Mouse (Mus musculus) gastrocnemius, adult 8-10 months (tissue): ENCODE measurements around the gene Gramd1b. TPM values are rescaled to one million over a fixed set of nuclear protein-coding genes. Genes with fewer than 3 reads are reported as not detected.
"Not testable (repeated sequence)": the region's sequence is repeated elsewhere in the genome, so short reads cannot be mapped to it uniquely, and the experiment has no call there.

Experiments
- DNase-seq, 2 experiments: peaks; one replicate each; pipeline ENCODE4 v3.0.0; 2022; ENCODE audit warnings: low spot score in 2 of 2
- total RNA-seq, 4 experiments: library from RNA; stranded (reverse); gene quantifications; 2 replicates each; pipeline ENCODE4 v1.2.4; 2022

Gene Gramd1b
- total RNA-seq, 4 experiments from 2014 or later, result 3.6 to 6.0 (median 4.8) TPM

- DNase-seq, result no peak
These were observed 11.9 kb downstream of the Gramd1b start for GRCm38 (mm10) chr9:40519294-40519693.

DNA sequence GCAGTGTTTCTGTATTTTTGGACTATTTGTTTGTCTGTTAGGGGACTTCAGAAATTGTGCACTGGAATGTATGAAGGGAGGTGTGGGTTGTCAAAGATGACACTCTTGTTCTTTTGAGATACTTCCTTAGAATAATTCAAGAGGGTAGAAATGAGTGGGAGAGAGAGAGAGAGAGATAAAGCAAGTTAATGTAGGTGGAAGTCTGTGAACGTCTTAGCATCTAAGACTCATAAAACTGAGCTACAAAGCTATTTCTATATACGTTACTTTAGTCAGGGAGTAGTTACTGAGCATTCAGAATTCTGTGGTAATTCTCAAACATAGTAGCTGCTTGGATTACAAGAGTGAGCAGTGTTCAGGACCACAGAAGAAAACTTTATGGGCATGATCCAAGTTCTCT, 19.2 kb downstream of the Gramd1b start:
- no peak for DNase-seq

DNA sequence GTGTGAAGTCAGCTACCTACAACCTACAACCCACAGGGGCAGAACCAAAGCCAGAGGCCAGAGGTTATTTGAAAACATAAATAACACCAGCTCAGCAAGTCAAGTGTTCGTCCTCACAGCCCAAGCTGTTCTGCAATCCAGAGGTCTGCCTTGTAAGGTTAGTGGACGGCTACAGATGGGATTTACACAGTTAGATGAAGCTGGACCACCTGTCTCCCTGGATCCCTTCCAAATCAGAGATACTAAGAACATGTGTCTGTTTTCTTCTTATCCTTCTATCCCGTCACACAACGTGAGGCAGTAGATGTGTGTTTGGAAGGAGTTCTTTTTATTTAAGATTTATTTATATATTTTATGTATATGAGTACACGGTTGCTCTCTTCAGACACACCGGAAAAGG, 21.7 kb downstream of the Gramd1b start:
- no peak for DNase-seq

GRCm38 (mm10) chr9:40506576-40506975, 24.6 kb downstream of the Gramd1b start:
- DNase-seq, result no peak

DNA sequence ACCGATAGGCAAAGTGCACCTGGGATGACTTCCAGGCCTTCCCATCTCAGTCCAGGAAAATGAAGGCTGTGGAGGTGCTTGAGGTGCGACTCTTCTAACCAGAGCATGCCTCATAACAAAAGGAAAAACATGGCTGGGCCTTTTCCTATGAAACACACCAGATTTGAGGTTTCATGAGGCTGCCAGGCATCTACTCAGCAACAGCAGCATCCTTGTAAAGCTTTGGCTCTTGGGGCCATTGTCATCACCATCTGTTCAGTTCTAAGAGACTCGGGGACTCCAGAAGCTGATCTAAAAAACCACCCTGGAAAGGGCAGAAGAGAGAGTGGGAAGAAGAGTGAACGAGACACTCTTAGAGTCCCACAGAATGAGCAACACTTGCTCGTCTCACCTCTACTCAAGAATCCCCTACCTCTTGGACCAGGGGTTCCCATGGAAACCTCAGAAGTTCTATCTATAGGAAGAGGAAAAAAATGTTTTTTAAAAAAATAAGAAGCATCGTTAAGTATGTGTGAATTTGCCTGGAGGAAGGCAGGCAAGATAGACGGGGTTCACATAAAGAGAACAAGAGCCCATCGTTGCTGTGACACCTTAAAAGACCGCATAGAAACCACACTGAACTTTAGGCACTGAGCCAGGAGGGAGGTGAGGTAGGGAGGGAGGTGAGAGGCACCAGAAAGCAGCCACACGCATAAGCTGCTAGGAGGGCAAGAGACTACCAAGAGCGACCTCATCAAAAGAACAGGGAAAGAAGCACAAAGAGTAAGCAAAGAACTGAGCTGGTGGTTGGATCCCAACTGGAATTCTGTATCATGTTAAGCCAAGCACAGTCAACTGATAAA, 25.5 kb downstream of the Gramd1b start:
- no peak for DNase-seq

DNA sequence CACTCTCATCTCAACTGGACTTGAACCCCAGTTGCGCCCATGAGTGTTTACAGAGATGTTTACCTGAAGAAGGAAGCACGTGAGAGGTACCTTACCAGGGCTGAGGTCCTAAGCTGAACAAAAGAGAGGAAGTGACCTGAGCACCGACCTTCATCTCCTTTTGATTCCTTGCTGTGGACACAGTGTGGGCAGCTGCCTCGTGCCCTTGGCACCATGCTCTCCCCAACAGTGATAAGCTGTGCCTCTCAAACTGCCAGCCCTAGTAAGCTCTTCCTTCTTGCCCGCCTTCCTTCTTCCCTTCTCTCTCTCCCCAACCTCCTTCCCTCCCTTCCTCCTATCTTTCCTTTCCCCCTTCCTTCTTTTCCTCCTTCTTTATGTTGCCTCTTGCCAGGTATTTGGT, 26.3 kb downstream of the Gramd1b start:
- no peak for DNase-seq

DNA sequence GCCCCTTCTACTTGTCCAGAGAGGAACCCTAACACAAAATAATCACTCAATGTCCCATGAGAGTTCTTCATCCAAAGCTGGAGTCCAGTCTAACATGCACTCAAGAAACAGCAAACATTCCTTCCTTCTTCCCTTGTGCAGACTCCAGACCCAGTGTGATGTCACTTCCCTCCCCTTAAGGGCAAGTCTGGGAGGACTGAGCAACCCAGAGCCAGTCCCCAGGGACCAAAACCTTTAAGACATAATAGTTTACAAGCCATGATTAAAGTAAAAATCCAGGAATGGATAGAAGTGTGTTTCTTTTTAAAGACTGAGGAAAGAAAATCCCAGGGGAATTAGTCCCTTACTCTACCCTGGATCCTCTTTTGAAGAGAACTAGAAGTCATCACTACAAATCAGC, 30.5 kb downstream of the Gramd1b start:
- no peak for DNase-seq

DNA sequence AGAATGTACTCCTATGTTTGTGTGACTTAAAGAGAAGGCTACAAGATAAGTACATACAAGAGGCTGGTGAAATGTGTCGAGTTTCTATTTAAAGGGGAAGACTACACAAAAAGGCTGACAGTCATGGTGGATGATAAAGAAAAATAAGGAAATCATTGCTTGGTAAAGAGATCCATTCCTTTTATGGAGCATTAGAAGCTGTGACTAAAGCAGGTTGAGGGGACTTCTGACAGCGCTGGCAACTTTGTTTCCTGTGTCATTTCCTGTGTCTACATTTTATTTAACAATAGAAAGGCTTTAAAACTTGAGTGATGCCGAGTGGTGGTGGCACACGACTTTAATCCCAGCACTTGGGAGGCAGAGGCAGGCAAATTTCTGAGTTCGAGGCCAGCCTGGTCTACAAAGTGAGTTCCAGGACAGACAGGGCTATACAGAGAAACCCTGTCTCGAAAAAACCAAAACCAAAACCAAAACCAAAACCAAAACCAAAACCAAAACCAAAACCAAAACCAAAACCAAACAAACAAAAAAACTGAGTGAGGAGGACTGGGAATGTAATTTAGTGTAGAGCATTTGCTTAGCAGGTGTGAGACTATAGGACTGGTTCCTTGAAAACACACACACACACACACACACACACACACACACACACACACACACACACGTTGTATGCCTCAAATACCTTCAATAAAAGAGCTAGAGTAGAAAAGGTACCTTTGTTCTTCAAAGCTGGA, 48.7 kb downstream of the Gramd1b start:
- DNase-seq, result not testable (repeated sequence)

GRCm38 (mm10) chr9:40481271-40481670, 49.9 kb downstream of the Gramd1b start:
- DNase-seq, result no peak

DNA sequence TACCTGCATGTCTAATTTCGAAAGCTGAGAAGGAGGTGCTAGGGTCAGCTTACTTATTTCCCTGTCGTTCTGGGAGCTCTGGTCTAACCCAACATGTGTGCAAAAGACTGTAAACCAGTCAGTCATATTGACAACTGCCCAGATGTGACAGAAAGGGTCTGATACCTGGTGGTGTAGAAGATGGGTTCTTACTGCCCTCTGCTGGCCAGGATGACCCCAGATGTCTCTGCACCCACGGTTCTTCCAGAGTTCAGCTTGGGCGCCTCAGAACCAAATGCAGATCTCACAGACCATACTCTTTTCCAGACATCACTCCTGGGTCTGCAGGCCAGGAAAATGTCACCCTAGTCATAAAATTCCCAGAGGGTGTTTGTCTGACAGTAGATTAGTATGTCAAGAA, 51.9 kb downstream of the Gramd1b start:
- no peak for DNase-seq

GRCm38 (mm10) chr9:40478146-40478900, 52.9 kb downstream of the Gramd1b start:
- no peak for DNase-seq

GRCm38 (mm10) chr9:40477611-40478010, 53.6 kb downstream of the Gramd1b start:
- DNase-seq, result no peak

DNA sequence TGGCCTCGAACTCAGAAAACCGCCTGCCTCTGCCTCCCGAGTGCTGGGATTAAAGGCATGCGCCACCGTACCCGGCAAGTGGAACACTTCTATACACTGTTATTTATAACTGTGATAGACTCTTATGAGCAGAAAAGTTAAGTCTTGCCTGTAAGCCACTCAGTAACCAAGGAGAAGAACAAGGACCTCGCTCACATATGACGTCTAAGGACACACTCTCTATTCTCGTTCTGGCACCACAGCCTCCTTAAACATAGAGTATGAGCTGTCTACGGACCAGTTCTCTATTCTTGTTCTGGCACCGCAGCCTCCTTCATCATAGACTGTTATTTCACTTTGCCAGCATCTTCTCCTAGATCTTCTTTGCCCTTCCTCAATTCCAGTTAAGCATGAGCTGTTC, 55.1 kb downstream of the Gramd1b start:
- DNase-seq, result no peak

DNA sequence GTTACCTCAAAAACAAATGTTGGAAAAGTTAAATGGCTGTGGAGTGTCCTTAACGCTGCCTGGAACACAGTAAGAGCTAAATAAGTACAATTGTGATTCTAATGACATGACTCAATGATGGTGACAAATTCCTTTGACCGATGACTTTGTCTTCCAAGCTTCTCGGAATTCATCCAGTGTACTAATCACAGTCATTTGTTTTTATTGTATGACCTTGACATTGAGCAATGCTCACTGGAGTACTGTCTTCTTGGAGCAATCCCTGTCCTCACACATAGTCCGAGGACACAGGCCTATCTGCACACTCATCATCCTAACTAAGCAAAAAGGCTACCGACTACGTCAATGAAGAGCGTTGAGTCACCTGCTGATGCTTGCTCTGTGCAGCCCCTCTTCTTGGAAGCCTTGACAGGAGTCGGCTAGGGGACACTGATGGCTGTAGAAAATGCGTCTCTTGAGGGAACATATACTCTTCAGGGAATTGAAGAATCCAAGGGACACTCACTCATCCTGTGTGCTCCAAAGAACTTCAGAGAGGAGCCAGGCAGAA, 58.1 kb downstream of the Gramd1b start:
- DNase-seq, result no peak

GRCm38 (mm10) chr9:40469403-40470137, 61.6 kb downstream of the Gramd1b start:
- no peak for DNase-seq

DNA sequence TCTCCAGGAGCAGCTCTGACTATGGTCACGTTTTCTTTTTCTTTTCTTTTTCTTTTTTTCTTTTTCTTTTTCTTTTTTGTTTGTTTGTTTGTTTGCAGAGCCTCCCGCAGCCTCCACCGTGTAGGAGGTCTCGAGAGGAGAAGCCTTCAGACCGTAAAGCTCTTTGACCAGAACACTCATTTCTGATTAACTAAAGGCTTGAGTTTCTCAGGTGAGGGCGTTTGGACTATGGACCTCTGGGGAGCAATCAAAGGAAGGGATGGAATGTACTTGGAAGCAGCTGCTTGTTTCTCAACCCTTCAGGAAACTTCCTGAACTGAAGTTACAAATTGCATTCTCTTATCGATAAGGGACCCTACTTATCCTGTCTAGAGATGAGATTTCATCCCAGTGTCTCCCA, 64.4 kb downstream of the Gramd1b start:
- no peak for DNase-seq

DNA sequence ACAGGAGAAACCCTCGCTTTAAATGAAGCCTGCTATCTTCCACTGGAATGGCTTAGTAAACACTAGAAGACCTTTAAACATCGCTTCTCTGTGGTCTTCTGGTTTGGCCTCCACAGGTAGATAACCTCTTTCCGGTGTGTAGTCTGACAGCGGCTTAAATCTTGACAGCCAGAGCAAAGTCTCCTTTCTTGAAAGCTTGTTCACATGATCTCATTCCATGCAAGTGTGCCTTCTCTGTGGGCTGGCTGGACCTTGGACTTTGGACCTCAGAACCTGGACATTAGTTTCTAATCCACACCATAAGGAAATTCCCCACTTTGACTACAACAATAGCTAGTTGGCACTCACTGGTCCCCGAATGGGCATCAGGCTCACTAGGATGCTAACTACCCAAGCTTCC, 65.6 kb downstream of the Gramd1b start:
- DNase-seq, result no peak

- no peak for DNase-seq
These were observed 68.8 kb downstream of the Gramd1b start for GRCm38 (mm10) chr9:40462401-40462800.

- no peak for DNase-seq
These were observed 70.4 kb downstream of the Gramd1b start for GRCm38 (mm10) chr9:40460781-40461180.

DNA sequence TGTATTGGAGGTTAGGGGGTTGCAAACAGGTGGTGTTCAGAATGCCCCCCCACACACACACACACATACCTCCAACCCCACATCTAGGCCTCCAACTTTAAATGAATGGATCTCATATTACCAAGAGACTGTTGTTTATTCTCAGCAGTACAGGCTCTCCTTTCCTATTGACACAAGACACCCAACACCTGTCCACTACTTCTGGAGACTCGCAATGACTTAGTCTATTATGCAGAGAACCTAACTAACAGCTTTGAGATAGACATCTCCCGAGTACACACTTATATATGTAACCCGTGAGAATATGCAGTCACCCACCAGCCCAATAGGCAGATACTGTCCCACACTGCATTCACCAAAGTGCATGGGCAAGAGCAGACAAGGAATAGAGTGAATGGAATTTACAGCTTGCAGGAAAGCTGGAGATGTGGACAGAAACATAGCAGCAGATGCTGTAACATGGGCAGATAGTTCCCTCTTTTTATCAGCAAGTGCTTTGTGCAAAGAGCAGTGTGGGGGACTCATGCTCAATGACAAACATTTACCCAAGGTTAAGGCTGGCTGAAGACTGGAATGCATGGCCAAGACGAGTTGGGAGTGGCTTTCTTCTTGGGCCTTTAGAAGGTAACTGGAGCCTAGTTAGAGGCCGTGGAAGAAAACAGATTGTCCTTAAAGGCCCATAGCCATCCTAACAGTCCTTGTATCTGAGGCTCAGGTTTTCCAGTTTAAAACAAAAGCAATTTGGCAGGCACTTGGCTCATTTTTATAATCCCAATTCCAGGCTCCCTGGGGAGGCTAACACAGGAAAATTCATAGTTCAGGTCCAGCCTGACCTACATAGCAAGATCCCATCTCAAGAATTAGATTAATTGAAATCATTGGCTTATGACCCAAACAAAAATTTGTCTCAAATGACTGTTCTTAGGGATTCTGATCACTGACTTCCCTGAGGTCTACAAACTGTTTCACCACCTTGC, 71.6 kb downstream of the Gramd1b start:
- no peak for DNase-seq
